Mouse (Mus musculus) ES-E14 (cell line): Measurements from ENCODE around the gene Rbl2. TPM values are rescaled to one million over a fixed set of nuclear protein-coding genes. Genes with fewer than 3 reads are reported as not detected.

Source experiments
- DNase-seq: peaks from one replicate; pipeline ENCODE4 v3.0.0-alpha.2; 2013; ENCODE audit warnings: low read depth, low spot score
- H3K27ac ChIP-seq: 2 replicates; pipeline ENCODE4 v1.5.1; 2012; ENCODE audit warnings: low read depth, mild to moderate bottlenecking, low read length, moderate library complexity, mixed read lengths; ENCODE audit not compliant: poor library complexity, insufficient read depth, severe bottlenecking
- H3K36me3 ChIP-seq: 2 replicates; pipeline ENCODE4 v1.6.1; 2012; ENCODE audit warnings: mild to moderate bottlenecking, low read length, moderate library complexity, mixed read lengths; ENCODE audit not compliant: control insufficient read depth, poor library complexity, insufficient read depth, severe bottlenecking
- H3K4me1 ChIP-seq, 2 experiments: fragments of 150-350 bp in 1 of 2; sonication (generic) in 1 of 2; 2 replicates each; pipeline ENCODE4 v1.6.1; 2012; ENCODE audit warnings: low read length in 2 of 2, mild to moderate bottlenecking in 1 of 2, mixed read lengths in 1 of 2; ENCODE audit not compliant: control insufficient read depth in 2 of 2, insufficient read depth in 2 of 2, poor library complexity in 1 of 2
- H3K4me3 ChIP-seq, 2 experiments: fragments of 150-350 bp in 1 of 2; sonication (generic) in 1 of 2; 2 replicates each; pipeline ENCODE4 v1.5.1; 2012; ENCODE audit warnings: low read length in 2 of 2, low read depth in 1 of 2, mild to moderate bottlenecking in 1 of 2, mixed read lengths in 1 of 2; ENCODE audit not compliant: insufficient read depth in 1 of 2, poor library complexity in 1 of 2, severe bottlenecking in 1 of 2
- H3K9ac ChIP-seq: 2 replicates; pipeline ENCODE4 v1.6.1; 2012; ENCODE audit warnings: low read depth, mild to moderate bottlenecking, low read length, mixed read lengths; ENCODE audit not compliant: poor library complexity, insufficient read depth, severe bottlenecking
- H3K9me3 ChIP-seq: fragments of 150-350 bp; sonication (generic); 2 replicates; pipeline ENCODE4 v1.6.1; 2012; ENCODE audit warnings: low read depth, mild to moderate bottlenecking, low read length; ENCODE audit not compliant: control insufficient read depth, insufficient read depth
- CHD2 ChIP-seq: IDR thresholded peaks from 2 replicates; pipeline ENCODE4 v1.6.1; 2014; ENCODE audit warnings: mild to moderate bottlenecking, low read depth, low read length, inconsistent platforms
- HCFC1 ChIP-seq: IDR thresholded peaks from 2 replicates; pipeline ENCODE4 v1.6.1; 2012; ENCODE audit warnings: low read length, inconsistent platforms, borderline replicate concordance; ENCODE audit not compliant: insufficient read depth
- MAFK ChIP-seq: IDR thresholded peaks from 2 replicates; pipeline ENCODE4 v1.6.1; 2014; ENCODE audit warnings: mild to moderate bottlenecking, low read depth, low read length, inconsistent platforms; ENCODE audit not compliant: insufficient read depth
- ZC3H11A ChIP-seq: IDR thresholded peaks from 2 replicates; pipeline ENCODE4 v1.6.1; 2012; ENCODE audit warnings: low read depth, mild to moderate bottlenecking, inconsistent platforms, low read length, borderline replicate concordance
- ZNF384 ChIP-seq: IDR thresholded peaks from 2 replicates; pipeline ENCODE4 v1.6.1; 2012; ENCODE audit warnings: low read depth, low read length, inconsistent platforms
- in situ Hi-C, 2 experiments: fragments of 600-800 bp; cut with MboI; formaldehyde crosslinking; loops; one replicate each; pipeline ENCODE4 v1.15.1; 2025; ENCODE audit warnings: low sequenced_read_pairs in 2 of 2, inconsistent platforms in 1 of 2; ENCODE audit not compliant: unreplicated experiment in 2 of 2
- total RNA-seq: library from RNA; depleted of rRNA; stranded (reverse); fragments of 300-350 nt; gene quantifications from 2 replicates; pipeline ENCODE4 v1.2.3, GENCODE M21; 2012; rRNA removed

Rbl2 gene
- total RNA-seq, 1 experiment: 7.7 TPM

DNA sequence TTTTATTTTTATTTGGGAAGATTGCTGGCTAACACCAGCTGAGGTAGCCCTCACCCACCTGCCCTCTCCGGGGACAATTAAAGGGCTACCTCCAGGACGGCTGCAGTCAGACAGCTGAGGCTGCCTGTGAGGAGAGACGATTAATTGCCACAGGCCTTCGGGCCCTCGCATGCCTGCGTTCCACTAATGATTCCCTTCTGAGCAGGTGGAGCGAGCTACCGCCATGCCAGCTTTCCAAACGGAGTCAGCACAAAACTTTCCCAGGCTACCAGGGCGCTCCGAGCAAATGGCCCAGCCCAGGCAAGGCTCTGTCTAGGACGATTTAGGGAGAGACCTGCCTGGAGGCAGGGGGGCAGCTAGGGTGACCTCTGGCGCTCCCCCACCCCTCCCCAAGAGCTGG lies 101.7 kb downstream of the Rbl2 start:
- TF ChIP-seq HCFC1 (no peak), CHD2 (no peak), ZC3H11A (no peak), MAFK (no peak), ZNF384 (no peak)
- in situ Hi-C loops: no loop called here
- no peak for DNase-seq
- H3K36me3 ChIP-seq: no peaks in the 10 kb centered on the region
- H3K9me3 ChIP-seq: no peaks in the 10 kb centered on the region
- no peak overlapping the region for H3K9ac ChIP-seq
- H3K27ac ChIP-seq: no peak overlapping the region
- no peak overlapping the region for H3K4me3 ChIP-seq
- H3K4me1 ChIP-seq: peaks cover 3 to 7% of the 10 kb centered on the region in 2 experiments; a peak in 1 of 4 replicates

Other genes with a start within 250 kb of the Rbl2 start
- gene Chd9, start 241.7 kb upstream of the Rbl2 start, total RNA-seq: 32.4 and 41.6 TPM in 2 replicates
- 22.8 TPM in 2 replicates for gene Aktip, start 129.9 kb downstream of the Rbl2 start, total RNA-seq
- 2.7 and 4.4 TPM in 2 replicates for gene Rpgrip1l, start 243.2 kb downstream of the Rbl2 start, total RNA-seq
- 16.8 and 21.8 TPM in 2 replicates for gene Fto, start 243.5 kb downstream of the Rbl2 start, total RNA-seq